Mouse (Mus musculus) kidney, postnatal 14 days (tissue): ENCODE data around the gene Retreg2.

Experiments
- DNase-seq: peaks from one replicate; pipeline ENCODE4 v3.0.0; 2022; ENCODE audit warnings: mixed read lengths

Gene Retreg2

DNA sequence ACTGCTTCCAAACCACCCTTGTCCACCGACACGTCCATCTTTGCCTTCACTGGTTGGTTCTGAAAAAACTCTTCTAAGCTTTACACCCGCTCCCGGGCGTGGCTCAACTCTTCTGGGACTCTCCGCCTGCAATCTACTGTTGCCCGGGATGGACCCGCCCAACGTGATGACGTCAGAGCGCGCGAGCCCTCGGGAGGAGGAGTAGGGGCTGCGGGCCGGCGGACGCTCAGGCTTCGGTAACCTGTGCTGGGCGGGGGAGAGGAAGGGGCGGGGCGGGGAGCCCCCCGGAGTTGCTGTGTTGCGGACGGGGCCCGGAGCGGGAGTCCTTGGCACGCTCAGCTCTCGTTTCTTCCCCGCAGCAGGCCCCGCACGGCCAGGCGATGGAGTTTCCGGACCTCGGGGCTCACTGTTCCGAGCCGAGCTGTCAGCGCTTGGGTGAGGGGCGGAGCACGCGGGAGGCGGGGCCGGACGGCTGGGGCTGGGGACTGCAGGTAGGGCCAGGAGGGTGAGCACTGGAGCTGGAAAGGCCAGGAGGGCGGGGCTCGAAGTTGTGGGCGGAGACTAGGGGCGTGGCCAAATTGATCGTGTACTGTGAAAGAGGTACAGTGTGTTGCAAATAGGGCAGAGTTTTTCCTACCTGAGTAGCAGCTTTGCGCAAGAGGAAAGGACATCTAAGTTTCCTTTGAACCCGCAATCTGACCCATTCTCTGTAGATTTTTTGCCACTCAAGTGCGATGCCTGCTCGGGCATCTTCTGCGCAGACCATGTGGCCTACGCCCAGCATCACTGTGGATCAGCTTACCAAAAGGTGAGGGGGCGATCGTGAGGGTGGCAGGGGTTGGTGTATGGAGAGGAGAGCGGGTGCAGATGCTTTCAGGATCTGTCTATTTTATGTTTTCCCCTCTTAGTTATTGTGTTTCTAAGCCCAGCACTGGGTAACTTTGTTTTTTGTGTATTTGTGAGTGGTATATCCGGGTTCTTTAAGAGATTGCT lies 26.2 kb downstream of the Retreg2 start, which contains the start of gene Zfand2b:
Gene Zfand2b, plus strand, starts transcription at position 175 of the 993 bp plus-strand sequence.
- DNase-seq = peak; percentile 97

DNA sequence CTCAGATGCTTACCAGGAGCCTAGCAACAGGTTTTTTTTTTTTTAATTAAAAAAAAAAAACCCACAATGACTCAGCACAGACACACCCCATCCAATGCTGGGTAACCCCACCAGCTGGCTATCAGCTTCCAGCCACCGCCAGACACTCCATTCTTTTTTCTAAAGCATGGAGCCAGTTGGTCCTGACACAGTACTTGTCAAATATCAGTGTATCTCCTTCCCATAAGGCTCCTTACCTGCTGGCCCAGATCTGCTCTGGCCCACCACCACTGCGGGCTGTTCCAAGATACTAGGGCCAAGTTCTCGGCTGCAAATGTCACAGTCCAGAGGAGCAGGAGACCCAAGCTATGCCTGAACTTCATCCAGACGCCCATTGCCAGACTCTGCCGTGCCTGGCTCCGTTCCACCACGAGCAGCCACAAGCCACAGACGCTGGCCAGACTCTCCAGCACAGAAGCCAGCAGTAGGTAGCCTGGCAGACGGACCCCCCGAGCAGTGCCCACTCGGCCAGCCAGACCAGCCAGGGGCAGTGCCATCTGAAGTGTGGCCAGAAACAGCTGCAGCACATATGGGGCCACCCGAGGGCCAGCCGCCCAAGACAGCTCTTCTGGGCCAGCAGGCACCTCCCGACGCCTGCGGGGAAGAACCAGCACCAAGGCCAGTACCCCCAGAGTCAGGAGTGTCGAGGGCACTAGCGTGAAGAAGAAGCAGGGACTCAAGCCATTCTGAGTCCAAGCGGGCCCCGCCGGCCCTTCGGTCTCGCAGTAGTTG lies 36.9 kb downstream of the Retreg2 start:
- DNase-seq = peak; percentile 62

DNA sequence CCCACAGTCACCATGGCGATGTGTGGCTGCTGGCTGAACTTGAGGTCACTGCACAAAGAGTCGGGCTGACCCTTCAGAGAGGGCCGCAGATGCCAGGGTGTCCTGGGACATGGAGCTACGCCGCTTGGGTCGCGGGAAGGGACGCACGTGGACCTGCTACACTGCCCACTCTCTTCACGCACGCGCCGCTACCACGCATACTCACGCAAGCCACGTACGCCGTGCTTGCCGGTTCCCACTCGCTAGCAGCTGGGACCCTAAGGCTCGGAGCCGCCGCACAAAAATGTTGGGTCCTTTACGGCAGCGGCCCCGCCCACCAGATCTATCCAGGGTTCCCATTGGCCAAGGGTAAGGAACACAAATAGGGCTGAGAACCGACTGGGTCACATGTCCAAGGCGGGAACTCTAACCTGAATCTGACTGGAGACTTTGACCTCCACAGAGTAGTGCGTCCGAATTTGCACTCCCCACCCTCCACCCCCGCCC lies 37.6 kb downstream of the Retreg2 start, which contains the start of gene Abcb6:
Gene Abcb6, minus strand, starts transcription at position 288 of the 486 bp plus-strand sequence.
- peak; percentile 94 for DNase-seq

DNA sequence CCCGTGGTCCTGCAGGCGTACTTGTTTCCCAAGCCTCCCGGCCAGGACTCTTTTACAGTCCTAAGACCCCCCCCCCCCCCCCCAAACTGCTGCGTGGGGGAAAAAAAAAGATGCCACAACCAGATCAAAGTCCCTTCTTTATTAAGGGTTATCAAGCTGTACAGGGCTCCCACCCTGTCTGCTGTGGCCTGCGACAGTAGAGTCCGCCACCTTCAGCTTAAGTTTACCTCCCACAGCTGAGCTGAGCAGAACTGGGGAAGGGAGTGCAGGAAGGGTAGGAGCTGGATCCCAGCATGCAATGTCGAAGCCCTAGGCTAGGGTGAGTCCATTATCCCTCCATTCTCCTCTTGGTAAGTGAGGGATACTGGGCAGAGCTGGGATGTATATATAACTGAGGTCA lies 38.2 kb downstream of the Retreg2 start:
- no peak for DNase-seq

DNA sequence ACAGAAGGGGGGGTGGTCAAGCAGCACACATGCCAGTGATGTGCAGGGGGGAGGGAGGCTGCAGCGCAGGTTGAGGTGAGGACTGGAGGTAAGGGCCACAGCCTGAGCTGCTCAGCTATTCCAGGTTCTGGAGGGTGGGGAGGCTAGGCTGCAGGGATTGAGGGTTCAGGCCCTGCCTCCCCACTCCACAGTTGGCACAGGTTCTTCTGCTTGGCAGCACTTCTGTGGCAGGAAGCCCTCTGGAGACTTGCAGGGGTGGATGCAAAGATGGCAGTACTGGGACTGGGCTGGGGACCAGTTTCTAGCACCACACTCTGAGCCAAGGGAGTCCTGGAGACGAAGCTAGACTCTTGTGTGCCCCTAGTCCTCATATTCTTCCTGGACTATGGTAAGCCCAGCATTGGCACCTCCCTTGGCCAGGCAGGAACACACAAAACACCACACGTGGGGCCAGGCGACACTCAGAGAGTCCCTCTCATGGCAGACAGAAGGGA lies 38.8 kb downstream of the Retreg2 start:
- DNase-seq = no peak

DNA sequence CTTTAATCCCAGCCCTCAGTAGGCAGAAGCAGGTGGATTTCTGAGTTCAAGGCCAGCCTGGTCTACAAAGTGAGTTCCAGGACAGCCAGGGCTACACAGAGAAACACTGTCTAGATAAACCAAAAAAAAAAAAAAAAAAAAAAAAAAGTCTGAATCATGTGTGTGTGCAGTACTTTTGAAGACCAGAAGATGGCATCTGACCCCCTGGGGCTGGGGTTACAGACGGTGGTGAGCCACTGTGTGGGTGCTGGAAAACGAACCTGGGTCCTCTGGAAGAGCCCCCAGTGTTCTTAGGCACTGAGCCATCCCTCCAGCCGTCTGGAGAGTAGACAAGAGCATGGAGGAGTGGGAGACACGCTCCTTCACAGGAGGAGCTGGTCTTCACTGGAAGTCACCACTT lies 39.6 kb downstream of the Retreg2 start:
- DNase-seq = no peak

DNA sequence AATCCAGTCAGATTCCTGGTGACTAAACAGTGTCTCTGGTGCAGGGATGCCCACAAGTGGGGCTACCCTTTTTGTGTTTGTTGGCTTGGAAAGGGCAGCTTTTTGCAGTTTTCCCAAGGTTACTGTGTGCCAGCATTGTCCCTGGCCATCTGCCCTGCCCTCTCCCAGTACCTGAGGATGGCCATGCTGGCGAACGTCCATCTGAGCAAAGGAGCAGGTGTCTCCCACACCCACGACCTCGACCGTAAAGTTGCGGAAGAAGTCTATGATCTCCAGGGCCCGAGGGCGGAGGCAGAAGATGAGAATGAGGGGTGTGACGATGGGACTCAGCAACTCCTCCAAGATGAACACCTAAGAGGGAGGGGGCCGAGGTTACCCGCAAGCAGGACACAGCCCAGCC lies 42.9 kb downstream of the Retreg2 start:
- no peak for DNase-seq

DNA sequence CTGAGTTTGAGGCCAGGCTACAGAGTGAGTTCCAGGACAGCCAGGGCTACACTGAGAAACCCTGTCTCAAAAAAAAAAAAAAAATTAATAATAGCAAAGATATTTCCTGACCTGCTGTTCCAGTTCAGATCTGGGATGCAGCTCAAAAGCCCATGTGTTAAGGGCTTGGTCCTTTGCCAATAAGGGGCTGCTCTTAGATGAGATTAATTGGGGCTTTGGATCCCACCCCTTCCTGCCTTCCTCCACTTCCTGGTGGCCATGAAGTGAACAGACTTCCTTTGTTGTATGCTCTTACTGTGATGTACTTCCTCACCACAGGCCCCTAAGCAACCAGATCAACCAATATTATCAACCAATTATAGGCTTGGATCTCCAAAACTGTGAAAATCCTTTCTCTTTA lies 44.5 kb downstream of the Retreg2 start:
- DNase-seq = no peak

DNA sequence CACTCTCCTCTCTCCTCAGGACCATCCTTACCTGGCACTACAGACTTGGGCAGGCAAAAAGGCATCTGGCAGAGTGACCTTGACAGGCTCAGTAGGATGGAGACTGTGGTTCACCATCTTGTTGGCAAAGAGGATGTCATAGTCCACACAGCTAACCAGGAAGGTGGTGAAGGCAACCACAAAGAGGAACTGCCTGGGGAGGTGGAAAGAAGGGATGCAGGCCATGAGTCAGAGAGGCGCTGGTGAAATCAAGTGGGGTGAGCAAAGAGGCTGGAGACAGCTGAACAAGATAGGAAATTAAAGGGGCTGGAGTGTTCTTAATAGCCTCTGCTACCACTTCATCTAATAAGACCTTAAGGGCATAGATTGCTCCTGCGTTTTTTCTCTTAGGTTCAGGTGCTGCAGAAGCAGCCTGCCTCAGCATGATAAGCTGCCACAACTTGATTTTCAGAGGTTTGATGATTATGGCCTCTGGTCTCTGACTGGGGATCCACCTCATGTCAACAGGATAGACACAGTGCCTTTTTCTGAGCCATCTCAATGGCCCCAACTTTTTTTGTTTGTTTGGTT lies 45.4 kb downstream of the Retreg2 start:
- no peak for DNase-seq

DNA sequence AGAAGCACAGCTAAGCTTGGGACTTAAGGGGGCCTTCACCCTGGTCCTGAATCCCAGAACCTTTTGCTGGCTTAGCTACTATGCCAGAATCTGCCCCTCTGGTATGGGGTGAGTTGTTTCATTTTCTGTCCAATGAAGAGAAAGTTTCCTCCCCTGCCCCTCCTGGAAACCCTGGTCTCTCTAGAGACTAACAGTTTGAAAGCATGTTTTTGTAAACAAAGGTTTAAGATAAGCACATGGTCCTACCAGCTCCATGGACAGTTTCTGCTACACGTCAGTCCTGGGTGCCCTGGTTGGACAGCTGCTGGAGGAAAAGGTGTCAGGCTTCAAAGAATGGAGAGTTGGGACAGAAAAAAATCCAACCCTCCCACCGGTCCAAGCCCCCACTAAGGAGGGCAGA lies 48.0 kb downstream of the Retreg2 start:
- no peak for DNase-seq

DNA sequence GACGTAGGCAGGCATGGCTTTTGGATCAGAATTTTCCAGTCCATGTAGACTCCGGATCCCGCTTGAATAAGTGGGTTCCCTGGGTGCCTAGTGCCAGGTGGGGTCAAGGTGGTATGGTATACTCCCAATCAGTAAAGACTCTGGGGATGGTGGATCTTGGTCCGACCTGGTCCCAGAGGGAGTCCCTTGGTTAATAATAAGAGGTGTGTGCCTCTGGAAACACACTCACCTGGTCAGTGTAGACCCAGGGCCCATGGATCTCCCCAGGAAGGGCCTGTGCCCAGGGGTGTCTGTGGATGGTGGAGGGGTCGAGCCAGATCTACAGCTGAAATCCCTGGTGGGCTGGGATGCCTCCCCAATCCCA lies 48.7 kb downstream of the Retreg2 start:
- no peak for DNase-seq

DNA sequence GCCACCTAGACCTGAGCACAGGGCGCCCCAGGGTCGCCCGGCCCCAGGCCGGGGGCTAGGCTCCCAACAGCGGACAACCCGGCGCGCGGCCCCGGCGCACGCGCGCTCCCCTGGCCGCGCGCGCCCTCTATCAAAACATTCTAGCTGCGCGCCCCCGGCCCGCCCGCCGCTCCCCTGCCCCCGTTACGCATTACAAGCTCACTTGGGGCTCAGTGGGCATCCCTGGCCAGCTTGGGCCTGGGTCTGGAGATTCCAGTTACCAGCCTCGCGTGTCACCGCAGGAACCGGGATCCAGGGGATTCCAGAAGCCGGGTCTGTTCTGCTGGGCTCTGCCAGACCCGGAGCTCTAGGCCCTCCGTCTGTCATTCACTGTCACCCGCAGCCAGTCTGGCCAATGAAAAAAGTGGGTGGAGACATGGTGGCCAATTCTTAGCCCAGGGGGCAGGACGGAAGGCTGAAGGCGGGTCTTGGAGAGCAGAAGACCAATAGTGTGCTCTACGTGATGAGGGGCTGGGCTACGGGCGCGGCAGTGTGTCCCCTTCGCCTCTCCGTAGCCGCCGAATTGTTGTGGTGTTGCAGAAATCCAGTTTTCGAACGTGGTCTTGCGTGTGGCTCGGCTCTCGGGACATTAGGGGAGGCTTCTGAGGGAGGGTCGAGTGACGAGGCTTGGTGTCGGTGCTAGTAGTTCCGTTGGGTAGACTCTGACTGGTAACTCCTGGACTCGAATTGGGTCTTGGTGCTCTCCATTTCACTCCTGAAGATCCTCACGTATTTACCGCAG lies 49.2 kb downstream of the Retreg2 start, which contains the start of the genes Ankzf1 and Atg9a:
Gene Ankzf1, plus strand, starts transcription at position 530 of the 781 bp plus-strand sequence.
Gene Atg9a, minus strand, starts transcription at position 575 of the 781 bp plus-strand sequence.
- peak; percentile 97 for DNase-seq

DNA sequence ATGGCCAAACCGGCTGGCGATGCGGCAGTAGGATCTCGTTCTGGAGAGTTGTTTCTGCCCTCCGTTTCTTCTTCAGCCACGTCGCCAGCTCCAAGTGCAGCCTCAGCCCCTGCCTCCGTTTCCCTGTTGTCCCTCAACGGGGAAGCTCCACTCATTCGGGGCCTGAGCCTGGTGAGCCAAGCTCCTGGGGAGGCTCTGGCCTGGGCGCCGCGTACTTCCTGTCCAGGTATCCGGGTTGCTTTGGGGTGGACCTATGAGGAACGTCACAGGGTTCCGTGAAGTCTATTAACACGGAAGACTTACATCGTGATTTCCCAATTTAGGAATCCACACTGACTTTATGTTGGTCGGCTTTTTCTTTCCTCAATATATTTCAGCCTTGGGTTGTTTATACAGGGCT lies 49.9 kb downstream of the Retreg2 start:
- peak; percentile 70 for DNase-seq
